Mouse (Mus musculus) myocyte (in vitro differentiated cells): Measurements from ENCODE around the gene Srsf4. TPM values are rescaled to one million over a fixed set of nuclear protein-coding genes. Genes with fewer than 3 reads are reported as not detected.

Experiments used
- H3K27me3 ChIP-seq: one replicate; pipeline ENCODE4 v1.6.1; 2011; ENCODE audit not compliant: control insufficient read depth, insufficient read depth, insufficient read length
- H3K36me3 ChIP-seq: one replicate; pipeline ENCODE4 v1.6.1; 2011; ENCODE audit not compliant: control insufficient read depth, insufficient read depth
- H3K4me2 ChIP-seq: one replicate; pipeline ENCODE4 v1.6.1; 2011; ENCODE audit warnings: low read depth, control low read depth
- H3K4me3 ChIP-seq: one replicate; pipeline ENCODE4 v1.5.1; 2011; ENCODE audit warnings: mild to moderate bottlenecking, control low read depth, moderate library complexity
- H3K79me2 ChIP-seq: one replicate; pipeline ENCODE4 v1.6.1; 2011; ENCODE audit not compliant: control insufficient read depth, insufficient read depth
- H3ac ChIP-seq: one replicate; pipeline ENCODE4 v1.6.1; 2011; ENCODE audit not compliant: control insufficient read depth, insufficient read length
- CEBPB ChIP-seq: IDR thresholded peaks from 2 replicates; pipeline ENCODE4 v1.6.1; 2011; ENCODE audit warnings: mild to moderate bottlenecking, moderate library complexity; ENCODE audit not compliant: poor library complexity, insufficient read depth, severe bottlenecking
- E2F4 ChIP-seq: IDR thresholded peaks from one replicate; pipeline ENCODE4 v1.6.1; 2011; ENCODE audit warnings: mild to moderate bottlenecking, control low read depth, moderate library complexity; ENCODE audit not compliant: insufficient read depth
- MAX ChIP-seq: IDR thresholded peaks from one replicate; pipeline ENCODE4 v1.6.1; 2011; ENCODE audit warnings: low read depth, mild to moderate bottlenecking, control low read depth
- MYOD1 ChIP-seq, 3 experiments: IDR thresholded peaks; one replicate each; pipeline ENCODE4 v1.6.1; 2011; ENCODE audit warnings: control low read depth in 2 of 3, low read depth in 2 of 3, mild to moderate bottlenecking in 2 of 3, moderate library complexity in 1 of 3; ENCODE audit not compliant: insufficient read length in 2 of 3, control insufficient read depth in 1 of 3
- MYOG ChIP-seq, 3 experiments: IDR thresholded peaks; one replicate each; pipeline ENCODE4 v1.6.1; 2011; ENCODE audit warnings: control low read depth in 2 of 3, low read depth in 2 of 3, mild to moderate bottlenecking in 2 of 3; ENCODE audit not compliant: insufficient read length in 2 of 3, control insufficient read depth in 1 of 3, insufficient read depth in 1 of 3
- POLR2A ChIP-seq: IDR thresholded peaks from one replicate; pipeline ENCODE4 v1.6.1; 2011; ENCODE audit warnings: low read depth, mild to moderate bottlenecking, control low read depth, moderate library complexity; ENCODE audit not compliant: insufficient read length
- POLR2AphosphoS2 ChIP-seq: IDR thresholded peaks from one replicate; pipeline ENCODE4 v1.6.1; 2011; ENCODE audit warnings: low read depth, control low read depth; ENCODE audit not compliant: insufficient read length
- REST ChIP-seq: IDR thresholded peaks from one replicate; pipeline ENCODE4 v1.6.1; 2011; ENCODE audit warnings: mild to moderate bottlenecking, control low read depth, moderate library complexity; ENCODE audit not compliant: insufficient read depth, insufficient read length
- SRF ChIP-seq: IDR thresholded peaks from one replicate; pipeline ENCODE4 v1.6.1; 2011; ENCODE audit warnings: low read depth; ENCODE audit not compliant: control insufficient read depth, insufficient read length
- TCF12 ChIP-seq: IDR thresholded peaks from one replicate; pipeline ENCODE4 v1.6.1; 2011; ENCODE audit warnings: mild to moderate bottlenecking, control low read depth; ENCODE audit not compliant: poor library complexity, insufficient read depth, severe bottlenecking
- TCF3 ChIP-seq: IDR thresholded peaks from one replicate; pipeline ENCODE4 v1.6.1; 2011; ENCODE audit warnings: low read depth, control low read depth; ENCODE audit not compliant: insufficient read length
- USF1 ChIP-seq: IDR thresholded peaks from one replicate; pipeline ENCODE4 v1.6.1; 2011; ENCODE audit warnings: low read depth, mild to moderate bottlenecking, control low read depth, moderate library complexity
- polyA plus RNA-seq: library from polyadenylated mRNA; unstranded; fragments of >200 nt; fragmentation: generic; extraction: Trizol; gene quantifications from one replicate; pipeline ENCODE4 v1.2.1, GENCODE M21; 2012; ENCODE audit warnings: missing spikeins

Srsf4 gene
- polyA plus RNA-seq, 1 experiment, result 33.5 TPM

DNA sequence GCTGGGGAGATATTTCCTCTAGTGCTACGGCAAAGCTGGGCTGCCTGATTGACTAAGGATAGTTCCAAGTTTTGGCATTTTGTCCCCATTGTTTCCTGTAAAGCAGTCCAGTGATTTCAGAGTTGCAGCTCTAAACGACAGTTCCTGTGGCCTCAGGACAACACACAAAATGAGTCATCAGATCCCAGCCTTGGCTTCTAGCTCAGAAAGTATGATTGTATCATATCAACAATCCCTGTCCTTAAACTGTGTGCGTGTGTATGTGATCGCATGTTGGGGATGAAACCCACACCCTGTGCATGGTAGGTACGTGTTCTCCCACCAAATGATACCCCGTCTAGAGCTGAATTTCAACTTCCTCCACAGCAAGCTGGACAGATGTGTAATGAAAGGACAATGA lies 55.7 kb downstream of the Srsf4 start:
- Histone ChIP-seq H3ac (no peak overlapping the region), H3K36me3 (no peaks in the 10 kb centered on the region), H3K79me2 (no peaks in the 10 kb centered on the region), H3K4me2 (no peak overlapping the region), H3K4me3 (no peak overlapping the region), H3K27me3 (no peaks in the 10 kb centered on the region)
- no peak for TF ChIP-seq POLR2A
- TF ChIP-seq USF1, result no peak
- TF ChIP-seq MYOG (IDR thresholded peaks at IDR 0.05; ENCODE audit: control insufficient read depth in 1 of 3, insufficient read depth in 1 of 3, insufficient read length in 2 of 3, low read depth in 2 of 3), result no peak
- TF ChIP-seq POLR2AphosphoS2, result no peak
- no peak for TF ChIP-seq TCF3
- TF ChIP-seq MYOD1 (IDR thresholded peaks at IDR 0.05; ENCODE audit: control insufficient read depth in 1 of 3, insufficient read length in 2 of 3, low read depth in 2 of 3), result no peak
- TF ChIP-seq REST, result no peak
- TF ChIP-seq SRF, result no peak
- TF ChIP-seq TCF12, result no peak
- TF ChIP-seq E2F4, result no peak
- TF ChIP-seq CEBPB, result no peak
- TF ChIP-seq MAX, result no peak

DNA sequence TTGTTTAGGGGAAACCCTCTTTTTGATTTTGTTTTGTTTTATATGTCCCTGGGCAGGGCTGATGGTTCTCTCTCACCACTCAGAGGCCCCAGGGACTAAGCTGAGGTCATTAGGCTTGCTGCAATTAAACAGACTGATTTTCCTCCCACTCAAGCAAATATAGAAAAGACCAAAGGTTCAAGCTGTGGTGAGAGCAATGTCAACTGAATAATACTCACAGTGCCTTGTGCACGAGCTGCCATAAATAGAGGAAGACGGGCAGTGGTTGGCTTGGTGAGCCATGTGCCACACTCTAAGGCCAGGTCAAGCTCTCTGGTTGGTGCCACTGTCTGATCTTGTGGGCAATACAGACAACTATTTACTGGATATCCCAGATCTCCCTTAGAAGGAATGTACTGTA lies 66.0 kb downstream of the Srsf4 start:
- Histone ChIP-seq H3K4me3 (no peak overlapping the region), H3K27me3 (no peaks in the 10 kb centered on the region), H3ac (no peak overlapping the region), H3K36me3 (no peaks in the 10 kb centered on the region), H3K4me2 (no peak overlapping the region), H3K79me2 (no peaks in the 10 kb centered on the region)
- TF ChIP-seq TCF3 (no peak), CEBPB (no peak), POLR2A (no peak), MYOD1 (IDR thresholded peaks at IDR 0.05; ENCODE audit: control insufficient read depth in 1 of 3, insufficient read length in 2 of 3, low read depth in 2 of 3) (no peak), POLR2AphosphoS2 (no peak), USF1 (no peak), E2F4 (no peak), MYOG (IDR thresholded peaks at IDR 0.05; ENCODE audit: control insufficient read depth in 1 of 3, insufficient read depth in 1 of 3, insufficient read length in 2 of 3, low read depth in 2 of 3) (no peak), TCF12 (no peak), MAX (no peak), REST (no peak), SRF (no peak)

DNA sequence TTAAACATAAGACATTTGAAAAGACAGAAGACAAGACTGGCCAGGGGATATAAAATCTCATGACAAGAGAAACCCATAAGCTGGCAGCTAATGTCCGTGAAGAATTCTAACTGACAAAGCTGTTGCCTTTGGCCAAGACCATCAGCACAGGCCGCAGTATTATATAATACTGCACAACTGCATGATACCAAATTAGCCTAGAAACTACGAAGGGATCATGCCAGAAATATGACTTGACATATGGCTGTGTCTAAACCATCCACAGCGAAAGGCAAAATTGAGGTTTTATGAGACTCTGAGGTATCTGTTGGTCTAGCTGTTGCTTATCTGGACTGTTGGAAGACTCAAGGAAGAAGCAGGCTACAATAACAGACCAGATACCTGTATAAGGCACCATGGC lies 67.4 kb downstream of the Srsf4 start:
- no peak overlapping the region for H3K4me3 ChIP-seq
- no peak overlapping the region for H3K4me2 ChIP-seq
- TF ChIP-seq REST (no peak), CEBPB (no peak), SRF (no peak), E2F4 (no peak), MYOG (IDR thresholded peaks at IDR 0.05; ENCODE audit: control insufficient read depth in 1 of 3, insufficient read depth in 1 of 3, insufficient read length in 2 of 3, low read depth in 2 of 3) (no peak), TCF3 (no peak), MAX (no peak), POLR2A (no peak), TCF12 (no peak), POLR2AphosphoS2 (no peak), USF1 (no peak)
- no peaks in the 10 kb centered on the region for H3K79me2 ChIP-seq
- no peak overlapping the region for H3ac ChIP-seq
- no peaks in the 10 kb centered on the region for H3K27me3 ChIP-seq
- H3K36me3 ChIP-seq, result no peaks in the 10 kb centered on the region

DNA sequence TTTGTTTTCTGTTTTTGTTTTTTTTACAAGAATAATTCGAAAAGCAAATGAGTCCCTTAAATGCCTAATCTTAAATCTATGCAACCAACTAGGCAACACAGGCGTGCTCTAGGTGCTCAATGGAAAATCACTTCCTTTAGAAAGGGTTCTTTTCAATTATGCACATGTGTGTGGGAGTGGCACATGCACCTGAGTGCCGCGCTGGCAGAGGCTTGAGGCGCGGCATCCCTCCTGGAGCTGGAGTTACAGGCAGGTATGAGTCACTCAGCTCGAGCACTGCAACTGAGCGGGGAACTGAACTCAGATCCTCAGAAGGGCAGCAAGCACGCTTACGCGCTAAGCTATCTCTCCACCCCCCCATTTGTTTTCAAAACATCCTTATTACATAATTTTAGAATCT lies 74.4 kb downstream of the Srsf4 start:
- Histone ChIP-seq H3K4me3 (no peak overlapping the region), H3ac (no peak overlapping the region), H3K4me2 (no peak overlapping the region), H3K79me2 (no peaks in the 10 kb centered on the region), H3K27me3 (no peaks in the 10 kb centered on the region), H3K36me3 (no peaks in the 10 kb centered on the region)
- no peak for TF ChIP-seq REST
- no peak for TF ChIP-seq SRF
- no peak for TF ChIP-seq POLR2AphosphoS2
- TF ChIP-seq TCF3, result no peak
- TF ChIP-seq E2F4, result no peak
- no peak for TF ChIP-seq CEBPB
- TF ChIP-seq MYOD1 (IDR thresholded peaks at IDR 0.05; ENCODE audit: control insufficient read depth in 1 of 3, insufficient read length in 2 of 3, low read depth in 2 of 3), result no peak
- TF ChIP-seq MYOG (IDR thresholded peaks at IDR 0.05; ENCODE audit: control insufficient read depth in 1 of 3, insufficient read depth in 1 of 3, insufficient read length in 2 of 3, low read depth in 2 of 3), result no peak
- TF ChIP-seq TCF12, result no peak
- no peak for TF ChIP-seq USF1
- no peak for TF ChIP-seq POLR2A

DNA sequence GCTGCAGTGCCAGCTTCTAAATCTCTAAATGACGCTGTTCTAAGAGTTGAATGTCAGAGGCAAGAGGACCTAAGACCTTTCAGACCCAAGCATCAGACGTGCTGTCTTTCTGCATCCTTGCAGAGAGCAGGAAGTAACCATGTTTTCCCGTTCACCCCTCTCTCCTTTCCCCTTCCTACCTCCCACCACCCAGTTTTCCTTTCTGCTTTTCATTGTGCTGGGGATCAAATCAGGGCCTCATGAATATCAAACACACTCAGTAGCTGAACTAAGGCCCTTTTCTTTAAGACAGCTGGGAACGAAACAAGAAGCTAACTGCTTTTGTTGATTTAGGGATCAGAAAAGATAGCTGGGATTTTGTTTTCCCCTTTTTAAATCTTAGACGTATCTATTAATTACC lies 76.5 kb downstream of the Srsf4 start:
- no peaks in the 10 kb centered on the region for H3K27me3 ChIP-seq
- H3K79me2 ChIP-seq, result no peaks in the 10 kb centered on the region
- H3K4me3 ChIP-seq, result no peak overlapping the region
- H3K36me3 ChIP-seq, result no peaks in the 10 kb centered on the region
- no peak overlapping the region for H3ac ChIP-seq
- H3K4me2 ChIP-seq, result no peak overlapping the region
- TF ChIP-seq TCF3 (no peak), USF1 (no peak), MAX (no peak), TCF12 (no peak), E2F4 (no peak), POLR2AphosphoS2 (no peak), POLR2A (no peak), MYOG (IDR thresholded peaks at IDR 0.05; ENCODE audit: control insufficient read depth in 1 of 3, insufficient read depth in 1 of 3, insufficient read length in 2 of 3, low read depth in 2 of 3) (no peak), CEBPB (no peak), SRF (no peak), REST (no peak)
